Mouse (Mus musculus) kidney, postnatal 25 days (tissue): ENCODE data around the gene Srcin1.

Experiments used
- DNase-seq, 2 experiments: peaks; one replicate each; pipeline ENCODE4 v3.0.0; 2021; ENCODE audit warnings: mixed read lengths in 2 of 2

Gene Srcin1

DNA sequence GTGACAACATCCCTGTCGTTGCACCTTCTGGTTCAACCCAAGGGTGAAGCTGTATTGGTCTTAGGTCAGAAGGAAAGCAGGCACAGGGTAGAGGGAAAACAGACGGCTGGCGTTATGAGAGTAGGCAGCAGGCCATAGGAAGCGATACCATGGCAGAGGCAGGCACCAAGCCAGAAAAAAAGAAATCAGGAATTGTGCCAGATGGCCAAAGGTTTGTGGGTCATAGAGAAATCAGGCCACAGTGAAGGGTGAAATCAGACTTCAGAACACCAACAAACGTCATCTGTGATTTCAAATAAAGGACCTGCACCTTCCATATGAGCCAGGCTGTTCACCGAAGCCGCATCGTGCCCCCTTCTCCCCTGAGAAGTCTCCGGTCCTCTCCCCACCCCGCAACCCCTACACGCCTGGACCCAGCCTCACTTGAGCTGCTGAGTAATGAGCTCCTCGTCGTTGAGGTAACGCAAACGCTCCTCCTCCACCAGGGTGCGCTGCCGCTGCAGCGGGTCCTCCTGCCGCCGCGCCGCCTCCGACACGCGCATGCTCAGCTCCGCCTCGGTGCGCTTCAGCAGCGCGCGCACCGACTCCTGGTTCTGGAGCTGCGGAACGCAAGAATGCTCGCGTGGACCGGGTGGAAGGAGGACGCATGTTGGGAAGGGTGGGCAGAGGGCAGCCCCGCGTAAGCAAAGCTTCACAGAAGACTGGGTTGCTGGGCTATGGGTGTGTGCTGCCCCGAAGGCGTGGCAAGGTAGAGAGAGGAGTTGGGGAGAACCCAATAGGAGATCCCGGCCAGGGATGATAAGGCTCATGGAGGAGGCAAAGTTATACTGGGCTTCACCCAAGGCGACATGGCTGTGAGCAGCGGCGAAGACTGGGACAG, 44.4 kb downstream of the Srcin1 start:
- DNase-seq, result peak; percentile 87 to 92

DNA sequence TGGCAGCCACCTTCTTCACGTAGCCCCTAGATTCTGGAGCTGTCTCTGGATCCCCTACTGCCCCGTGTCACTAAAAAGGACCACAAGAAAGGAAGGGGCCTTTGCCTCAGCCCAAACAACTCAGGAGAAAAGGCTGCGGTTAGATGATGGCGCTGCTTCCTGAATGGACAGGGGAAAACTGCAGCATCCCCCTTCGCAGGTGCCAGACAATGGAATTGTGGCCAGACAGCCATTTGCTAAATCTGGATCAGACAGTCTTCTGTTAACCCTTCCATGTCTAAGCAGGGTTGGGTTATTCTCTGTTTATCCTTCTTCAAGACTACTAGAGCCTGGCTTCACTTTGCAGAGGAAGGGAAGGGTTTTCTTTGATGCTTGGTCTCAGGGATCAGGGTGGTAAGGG, 45.0 kb downstream of the Srcin1 start:
- DNase-seq, result no peak

DNA sequence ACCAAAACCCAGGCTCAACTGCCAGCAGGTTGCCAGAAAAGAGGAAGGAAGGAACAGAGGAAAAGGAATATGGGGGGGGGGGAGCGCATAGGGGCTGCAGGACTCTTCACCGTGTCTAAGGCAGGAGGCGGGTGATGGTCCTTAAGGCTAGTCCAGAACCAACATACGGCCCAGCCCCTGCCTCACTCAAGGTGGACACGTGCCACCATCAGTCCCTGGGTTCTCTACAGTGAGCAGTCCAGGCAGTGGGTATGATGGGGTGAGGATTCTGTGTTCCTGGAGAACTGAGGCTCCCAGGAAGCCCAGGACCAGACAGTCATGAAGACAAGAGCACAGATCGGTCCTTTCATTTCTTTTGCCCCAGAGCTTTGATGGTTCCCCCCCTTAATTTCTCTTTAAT, 45.9 kb downstream of the Srcin1 start:
- no peak for DNase-seq

DNA sequence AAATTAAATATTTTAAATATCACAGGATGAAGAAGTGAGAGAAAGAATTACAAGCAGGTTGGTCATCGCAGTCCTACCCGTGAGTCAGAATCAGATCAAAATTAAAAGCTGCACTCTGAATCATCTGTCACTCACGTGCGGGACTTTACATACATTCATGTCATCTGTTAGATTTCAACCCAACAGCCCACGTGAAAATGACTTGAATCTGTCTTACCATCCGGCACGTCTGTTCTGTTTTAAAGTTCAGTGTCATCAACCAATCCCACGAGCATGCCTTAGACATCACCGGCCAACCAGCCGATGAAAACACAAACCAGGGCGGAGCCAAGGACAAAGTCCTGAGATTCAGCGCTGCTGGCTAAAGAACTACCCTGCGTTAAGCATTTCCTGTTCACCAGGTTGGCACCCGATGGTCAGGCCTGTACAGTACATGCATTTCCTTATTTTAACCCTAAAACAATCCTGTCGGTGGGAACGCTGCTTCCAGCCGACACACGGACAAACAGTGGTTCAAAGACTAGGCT, 47.6 kb downstream of the Srcin1 start:
- DNase-seq, result peak; percentile 71 to 87

DNA sequence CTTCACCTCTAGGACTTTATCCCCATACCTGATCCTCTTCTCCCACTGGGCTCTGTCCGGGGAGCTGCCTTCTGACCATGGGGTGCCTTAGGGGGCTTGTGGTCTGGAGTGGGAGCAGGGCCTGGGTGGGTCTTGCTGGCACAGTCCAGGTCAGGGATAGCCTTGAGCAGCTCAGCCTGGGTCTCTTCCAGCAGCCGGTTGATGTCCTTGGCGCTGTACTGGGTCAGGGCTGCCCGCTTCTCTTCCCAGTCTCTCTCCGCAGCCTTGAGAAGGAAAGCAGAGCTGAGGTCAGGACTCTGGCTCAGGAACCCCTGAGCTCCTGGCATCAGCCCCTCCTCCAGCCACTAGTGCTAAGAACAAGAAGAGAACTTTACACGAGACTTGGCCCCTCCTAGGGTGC, 50.7 kb downstream of the Srcin1 start:
- no peak for DNase-seq

DNA sequence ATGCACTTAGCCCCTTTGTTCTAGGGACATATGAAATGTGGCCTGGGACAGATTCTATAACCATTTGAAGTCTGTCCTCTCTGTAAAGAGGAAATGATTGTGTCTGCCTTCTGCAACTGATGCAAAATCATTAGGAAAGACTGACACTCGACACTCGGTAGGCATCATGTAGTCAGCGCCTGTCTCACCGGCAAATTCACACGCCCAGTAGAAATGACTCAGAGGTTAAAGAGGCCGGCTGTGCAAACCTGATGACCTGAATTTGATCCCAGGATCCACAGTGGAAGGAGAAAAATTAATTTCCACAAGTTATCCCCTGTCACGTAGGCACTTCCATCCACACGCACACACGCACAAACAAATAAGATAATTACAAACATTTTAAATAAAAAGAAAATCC, 51.7 kb downstream of the Srcin1 start:
- no peak for DNase-seq

DNA sequence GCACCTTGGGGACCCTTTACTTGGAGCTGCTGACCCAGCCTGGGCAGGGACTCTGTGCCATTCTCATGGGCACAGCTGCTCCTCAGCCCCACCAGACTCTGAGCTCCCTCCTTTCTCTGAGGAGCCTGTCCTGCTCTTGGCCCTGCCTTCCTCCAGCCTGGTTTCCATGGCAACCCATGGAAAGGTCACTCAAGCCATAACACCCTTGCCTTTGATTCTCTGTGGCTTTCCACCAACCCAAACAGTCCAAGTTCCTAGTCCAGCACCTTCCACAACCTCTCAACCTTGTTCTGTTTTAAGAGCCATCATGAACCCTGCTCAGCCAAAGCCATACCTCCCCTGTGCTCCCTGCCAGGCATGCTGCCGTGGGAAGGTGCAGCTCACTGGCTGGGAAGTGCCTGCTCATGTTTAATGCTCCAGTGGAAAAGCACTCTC, 52.1 kb downstream of the Srcin1 start:
- DNase-seq, result peak; percentile 63 to 83

DNA sequence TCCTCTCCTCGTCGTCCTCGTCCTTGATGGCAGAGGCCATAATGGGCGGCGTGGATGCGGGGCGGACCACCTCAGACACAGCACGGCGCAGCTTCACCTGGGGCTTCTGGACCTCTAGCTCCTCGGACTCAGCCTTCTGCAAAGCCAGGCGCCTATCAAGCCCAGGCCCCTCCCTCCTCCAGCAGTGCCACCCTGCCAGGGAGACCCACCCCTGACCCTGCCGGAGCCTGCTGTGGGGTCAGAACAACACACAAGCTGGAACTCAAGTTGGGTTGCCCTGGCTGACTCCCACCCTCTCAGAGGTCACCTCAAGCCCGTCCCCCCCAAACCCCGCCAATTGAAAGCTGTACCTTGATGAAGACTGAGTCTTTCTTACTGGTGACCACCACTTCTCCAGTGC, 52.9 kb downstream of the Srcin1 start:
- DNase-seq, result no peak

DNA sequence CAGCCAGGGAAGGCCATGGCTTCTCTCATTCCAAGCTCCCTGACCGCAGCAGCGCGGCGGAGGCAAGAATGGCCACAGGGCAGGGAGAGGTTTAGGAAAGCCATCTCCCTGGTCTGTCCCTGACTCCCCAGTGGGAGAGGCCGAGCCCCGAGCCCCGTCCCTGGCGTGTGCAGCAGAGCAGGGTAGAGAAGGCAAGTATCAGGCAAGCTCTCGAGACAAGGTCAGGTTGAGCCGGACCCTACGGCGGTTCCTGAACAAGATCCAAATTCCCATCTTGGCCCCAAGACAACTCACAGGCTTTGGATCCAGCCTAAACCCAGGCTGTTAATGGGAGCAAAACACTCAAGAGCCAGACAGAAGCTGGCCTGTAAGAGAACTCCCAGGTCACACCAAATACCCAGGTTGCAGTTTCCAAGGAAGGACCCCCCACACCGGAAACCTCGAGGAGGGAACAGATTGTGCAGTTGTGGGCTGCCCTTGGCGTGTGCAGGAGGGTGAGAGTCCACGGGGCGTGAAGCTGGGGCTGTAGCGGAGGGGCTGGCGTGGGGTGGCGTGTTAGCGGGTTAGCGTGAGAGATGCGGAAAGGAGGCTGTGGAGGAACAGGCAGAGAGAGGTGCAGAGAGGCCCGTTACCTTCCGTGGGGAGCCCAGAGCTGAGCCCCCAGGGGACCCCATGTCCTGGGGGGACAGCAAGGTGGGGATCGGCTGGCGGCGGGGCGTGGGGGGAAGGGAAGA, 54.1 kb downstream of the Srcin1 start:
- DNase-seq, result peak; percentile 54 to 66

DNA sequence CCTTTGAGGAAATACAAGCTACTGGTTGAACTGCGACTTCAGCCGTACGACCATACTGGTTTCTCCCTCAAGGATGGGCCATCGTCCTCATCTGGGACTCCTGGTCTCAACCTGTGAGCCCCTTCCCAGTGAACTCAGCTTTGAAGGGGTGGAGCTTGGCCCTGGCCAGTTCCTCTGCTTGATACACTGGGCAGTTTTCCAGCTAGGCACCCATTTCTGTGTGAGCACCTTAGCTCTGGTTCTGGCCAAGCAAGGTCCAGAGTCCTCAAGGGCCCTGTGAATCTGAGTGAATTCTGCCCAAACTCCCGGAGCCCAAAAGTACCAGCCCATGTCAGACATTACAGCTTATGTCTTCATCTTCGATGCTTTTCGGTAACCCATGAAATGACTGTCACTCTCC, 55.4 kb downstream of the Srcin1 start:
- DNase-seq, result peak; percentile 77 to 85

DNA sequence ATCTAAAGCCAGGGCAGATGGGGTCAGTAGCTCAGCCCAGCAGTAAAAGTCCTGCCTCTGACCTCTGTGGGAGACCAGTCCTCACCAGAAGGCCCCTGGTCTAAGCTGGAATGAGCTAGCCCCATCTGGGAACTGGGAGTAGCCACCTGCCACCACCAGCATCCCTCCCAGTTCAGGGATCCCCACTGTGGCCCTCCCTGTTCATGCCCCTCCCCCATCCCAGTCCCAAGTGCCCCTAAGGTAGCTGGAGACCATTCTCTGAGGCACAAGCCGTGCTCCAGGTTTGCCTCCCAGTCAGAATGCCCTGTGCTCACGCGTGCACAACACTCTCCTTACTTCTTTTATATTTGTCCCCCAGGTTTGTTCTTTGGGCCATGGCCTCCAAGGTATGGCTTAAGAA, 62.9 kb downstream of the Srcin1 start:
- no peak for DNase-seq

DNA sequence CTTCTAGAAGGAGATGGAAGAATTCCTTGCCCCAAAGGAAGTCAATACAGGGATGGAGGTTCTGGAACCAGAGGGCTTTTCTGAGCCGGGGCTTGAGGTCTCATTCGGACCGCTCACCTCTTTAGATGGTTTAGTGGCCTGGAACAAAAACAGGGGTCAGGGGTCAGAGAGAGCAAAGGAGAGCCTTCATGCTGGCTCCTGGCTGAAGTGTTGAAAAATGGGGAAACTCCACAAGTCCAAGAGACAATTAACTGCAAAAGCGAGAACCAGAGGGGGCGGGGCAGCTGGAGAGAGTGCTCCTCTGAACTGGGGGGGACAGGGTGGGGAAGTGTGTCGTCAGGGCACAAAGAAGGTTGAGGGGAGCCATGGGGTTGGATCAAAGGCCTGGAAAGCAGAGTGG, 63.5 kb downstream of the Srcin1 start:
- DNase-seq, result peak in 1 of 2 experiments; percentile 32

DNA sequence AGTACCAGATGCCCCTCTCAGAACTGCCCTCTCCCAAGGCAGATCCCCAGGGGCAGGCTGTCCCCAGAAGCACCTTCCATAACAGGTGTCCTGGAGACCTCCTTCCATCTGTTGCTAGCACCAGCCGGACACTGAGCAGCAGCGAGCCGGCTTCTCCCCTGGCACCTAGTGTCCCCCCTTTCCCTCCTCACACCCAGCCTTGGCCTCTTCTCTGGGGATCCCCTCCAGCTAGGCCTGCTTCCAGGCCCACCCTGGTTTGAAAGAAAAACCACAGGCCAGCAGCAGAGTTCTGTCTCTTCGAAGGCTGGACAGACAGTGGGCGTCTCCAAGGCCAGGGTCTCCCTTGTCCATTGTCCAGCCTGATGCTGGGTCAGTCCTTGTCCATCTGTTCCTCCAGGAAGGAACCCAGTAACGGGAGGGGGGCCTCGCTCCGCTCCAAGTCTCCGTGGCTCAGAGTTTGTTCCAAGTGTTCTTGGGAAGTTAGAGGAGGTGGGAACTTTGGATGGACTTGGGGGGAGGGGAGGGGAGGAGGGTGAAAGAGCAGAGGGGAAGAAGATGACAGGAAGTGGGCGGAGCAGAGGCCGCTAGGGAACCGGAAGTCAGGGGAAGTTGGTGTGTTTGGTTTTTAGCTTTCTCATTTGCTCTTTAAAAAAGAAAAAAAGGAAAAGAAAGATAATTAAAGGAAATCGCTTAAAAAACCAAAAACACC, 64.2 kb downstream of the Srcin1 start:
- DNase-seq, result peak; percentile 72 to 83

DNA sequence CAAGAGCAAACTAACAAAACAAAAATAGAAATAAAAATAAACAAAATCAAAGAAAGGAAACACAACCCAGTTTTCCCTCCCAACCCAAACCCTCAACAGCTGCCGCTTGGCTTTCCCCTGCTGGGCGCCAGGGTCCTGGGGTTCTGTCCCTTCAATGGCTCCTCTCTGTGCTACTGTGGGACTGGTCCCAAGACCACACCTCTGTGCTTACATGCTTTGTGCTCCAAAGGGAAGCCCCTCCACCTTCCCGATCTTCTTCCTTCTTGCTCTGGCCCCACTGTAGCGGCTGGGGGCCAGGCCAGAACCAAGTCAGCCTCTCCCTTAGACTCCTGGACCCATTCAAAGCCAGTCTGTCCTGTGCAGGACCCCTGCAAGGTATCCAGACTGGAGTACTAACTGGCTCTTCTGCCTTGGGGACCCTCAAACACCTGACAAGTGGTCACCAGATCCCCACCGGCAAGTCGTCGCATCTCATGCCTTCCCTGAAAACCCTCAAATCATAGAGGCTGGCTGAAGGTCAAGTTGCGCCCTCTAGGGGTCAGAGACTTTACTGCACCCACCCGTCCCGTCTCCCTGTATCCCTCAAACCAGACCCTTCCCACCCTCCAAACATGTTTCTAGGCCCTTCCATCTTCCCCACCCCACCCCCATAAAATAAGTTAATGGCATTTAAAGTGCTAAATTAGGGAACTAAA, 64.9 kb downstream of the Srcin1 start:
- DNase-seq, result peak; percentile 78 to 79

DNA sequence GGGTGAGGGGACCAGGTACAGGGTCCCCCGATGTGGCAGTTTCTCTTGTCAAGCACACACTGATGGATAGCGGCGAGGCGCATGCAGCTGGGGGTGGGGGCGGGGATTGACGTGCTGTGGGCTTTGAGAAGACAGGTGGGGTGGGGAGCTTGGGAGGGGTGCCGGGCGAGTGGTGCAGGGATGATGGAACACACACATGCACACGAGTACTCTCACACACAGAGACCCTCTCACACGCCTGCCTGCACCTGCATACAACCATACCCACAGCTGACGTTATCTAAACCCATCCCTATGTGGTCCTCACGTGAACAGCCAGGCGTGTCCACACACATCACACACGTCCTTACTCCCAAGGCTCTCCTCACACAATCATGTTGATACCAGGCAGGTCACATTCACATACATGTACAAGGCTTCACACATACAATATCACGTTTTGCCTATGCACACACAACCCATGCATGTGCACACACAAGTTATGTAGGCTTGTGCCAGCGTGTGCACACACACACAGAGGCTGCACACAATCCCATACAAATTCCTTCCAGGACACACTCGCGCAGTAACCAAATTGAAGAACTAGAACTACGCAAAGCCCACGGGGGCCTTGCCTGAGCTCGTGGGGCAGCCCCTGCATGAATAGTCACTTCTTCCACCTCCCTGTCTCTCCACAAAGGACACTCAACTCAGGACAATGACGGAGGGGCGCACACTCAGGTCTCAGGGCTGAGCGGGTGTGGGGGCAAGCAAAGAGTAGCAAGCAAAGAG, 66.1 kb downstream of the Srcin1 start:
- DNase-seq, result no peak

DNA sequence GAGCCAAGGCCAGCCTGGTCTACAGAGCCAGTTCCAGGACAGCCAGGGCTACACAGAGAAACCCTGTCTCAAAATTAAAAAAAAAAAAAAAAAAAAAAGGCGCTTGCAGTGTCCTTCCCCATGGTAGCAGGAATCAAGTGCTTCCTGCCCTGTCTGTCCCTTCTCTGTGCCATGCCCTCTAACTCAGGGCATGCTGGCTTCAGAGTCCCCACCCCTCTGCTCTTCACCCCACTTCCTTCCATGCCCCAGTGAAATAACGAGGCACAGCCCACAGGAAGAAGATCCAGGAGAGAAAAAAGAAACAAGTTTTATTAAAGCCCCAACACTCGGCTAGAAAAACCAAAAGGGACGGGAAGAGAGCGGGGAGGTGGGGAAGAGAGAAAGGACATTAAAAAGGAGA, 66.9 kb downstream of the Srcin1 start:
- DNase-seq, result no peak

DNA sequence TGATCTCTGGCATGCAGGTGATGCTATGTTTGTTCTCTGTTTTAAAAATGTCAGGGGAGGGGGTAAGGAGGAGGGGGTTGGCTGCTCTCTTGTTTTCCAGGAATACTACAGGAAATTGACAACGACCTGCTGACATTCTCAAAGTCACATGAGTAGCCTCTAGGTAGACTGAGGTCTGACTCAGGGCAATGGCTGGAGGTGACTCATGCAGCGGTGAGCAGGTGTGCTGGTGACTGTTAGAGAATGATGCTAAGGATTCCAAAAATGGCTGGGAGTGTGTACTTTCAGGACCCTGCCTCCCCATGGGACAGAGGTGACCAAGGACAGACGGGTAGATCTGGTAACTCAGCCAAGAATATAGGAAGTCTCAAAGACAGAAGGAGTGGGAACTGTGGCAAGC, 67.8 kb downstream of the Srcin1 start:
- no peak for DNase-seq

DNA sequence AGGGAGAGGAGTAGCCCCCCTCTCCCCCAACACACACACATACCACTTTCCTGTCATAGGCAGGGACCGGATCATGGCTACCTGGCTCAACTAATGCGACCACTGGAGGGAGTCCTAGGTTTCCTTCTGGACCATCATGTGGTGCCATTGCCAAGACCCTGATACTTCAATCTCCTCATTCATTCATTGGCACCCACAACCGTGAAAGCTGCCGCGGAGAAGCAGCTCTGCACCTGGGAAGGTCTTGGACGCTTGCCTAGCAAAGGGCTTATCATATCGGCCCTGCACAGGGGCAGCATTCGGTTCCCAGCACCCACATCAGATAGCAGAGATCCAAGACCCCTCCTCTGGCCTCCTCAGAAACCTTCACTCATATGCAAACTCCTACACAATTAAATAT, 69.7 kb downstream of the Srcin1 start:
- DNase-seq, result no peak

DNA sequence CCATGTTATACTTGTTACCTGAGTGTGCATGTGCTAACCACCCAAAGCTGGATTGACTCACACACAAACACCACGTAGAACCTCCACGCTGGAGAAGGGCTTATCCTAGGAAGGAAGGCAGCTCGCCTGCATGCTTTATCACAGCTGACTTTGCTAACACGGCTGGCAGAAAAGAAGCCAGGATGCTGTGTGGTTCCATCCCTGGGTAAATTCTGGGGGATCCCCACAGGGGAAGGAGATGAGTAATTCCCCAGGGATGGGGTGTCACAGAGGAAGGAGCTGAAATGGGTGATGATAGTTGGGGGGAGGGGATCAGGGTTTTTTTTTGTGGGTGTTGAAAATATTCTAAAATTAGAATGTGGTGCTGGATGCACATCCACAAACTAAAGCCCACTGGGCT, 70.2 kb downstream of the Srcin1 start:
- DNase-seq, result no peak

DNA sequence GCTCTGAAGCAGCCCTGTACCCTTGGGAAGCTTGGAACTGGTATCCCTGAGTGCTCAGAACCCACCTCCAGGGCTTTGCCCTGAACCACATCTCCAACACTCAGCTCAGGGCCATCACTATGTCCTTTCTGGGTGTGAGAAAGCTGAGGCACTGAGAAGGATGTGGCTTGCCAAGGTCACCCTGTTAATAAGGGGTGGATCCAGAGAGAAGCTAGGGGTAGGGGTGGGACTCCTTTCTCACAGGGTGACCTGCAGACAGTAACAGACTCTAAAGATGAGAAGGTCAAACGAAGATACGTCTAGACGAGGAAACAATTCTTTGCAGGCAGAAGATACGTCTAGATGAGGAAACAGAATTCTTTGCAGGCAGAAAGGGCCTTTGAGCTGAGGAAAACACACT, 73.1 kb downstream of the Srcin1 start:
- DNase-seq, result no peak

DNA sequence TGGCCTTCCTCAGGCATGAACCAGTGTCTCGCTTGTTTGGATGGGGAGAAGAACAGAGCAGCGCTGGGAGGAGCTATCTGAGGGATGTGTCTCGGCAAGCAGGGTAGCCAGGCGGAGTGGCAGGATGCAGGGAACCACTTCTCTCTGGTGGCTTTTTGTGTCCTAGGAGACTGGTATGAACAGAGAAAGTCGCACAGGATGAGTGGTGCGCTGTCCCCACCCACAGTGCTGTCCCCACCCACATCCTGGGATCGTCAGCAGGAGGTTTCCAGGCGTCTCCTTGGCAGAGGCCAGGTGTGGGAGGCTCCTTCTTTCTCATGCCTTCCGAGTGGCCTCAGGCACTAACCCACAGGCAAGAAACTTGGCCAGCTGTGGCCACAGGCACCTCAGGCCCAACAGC, 73.6 kb downstream of the Srcin1 start:
- no peak for DNase-seq
